Mouse (Mus musculus): ENCODE measurements at regions not wholly inside any gene's neighbourhood (a gene's known extent, or its start where the extent isn't known, plus 50 kb on each side); places are given as distances from the start of the nearest gene placed in this dataset.

- no peak for DNase-seq
Observed at GRCm38 (mm10) chr12:55926276-55926973, 90.3 kb downstream of the Brms1l start.

Data from heart, adult 18-20 months (tissue).